Comparison of ENCODE assay signal across 30 mouse cellular contexts in genomic region chr2:131148353-131149253, GRCm38 (mm10). TPM values are rescaled to one million over a fixed set of nuclear protein-coding genes. Genes with fewer than 3 reads are reported as not detected.
DNase-seq lines count a peak whose midpoint lies in the region; ATAC-seq lines count a peak whose summit lies in the region.
"Had no signal": no experiment of that assay in that cellular context is flagged by ENCODE, and none has a peak within 500 bp of the region (broad histone marks: within the 10 kb centered on the region; RNA-seq: fewer than 3 reads in every experiment).

No protein-coding gene starts in this region.

- peaks cover 8% of the 10 kb centered on the region for H3K27me3 ChIP-seq in heart, embryonic 10.5 days (ENCODE audit: insufficient read depth, poor library complexity, severe bottlenecking)
- no peaks in the 10 kb centered on the region for H3K27me3 ChIP-seq in limb, embryonic 11.5 days (ENCODE audit: control insufficient read depth, insufficient read depth, low read length)
- no peaks in the 10 kb centered on the region for H3K27me3 ChIP-seq in limb, embryonic 10.5 days (ENCODE audit: low read depth, poor library complexity, severe bottlenecking)
- H3K27me3 ChIP-seq: forebrain, embryonic 15.5 days; hindbrain, embryonic 12.5 days; midbrain, embryonic 15.5 days; neural tube, embryonic 13.5 days had no signal

- WGBS in heart, embryonic 10.5 days: 79% methylated on average over 8 of the region's 8 CpGs
- 91% methylated on average over 8 of the region's 8 CpGs for WGBS in limb, embryonic 11.5 days
- 87% methylated on average over 8 of the region's 8 CpGs for WGBS in limb, embryonic 10.5 days

- H3K4me3 ChIP-seq in heart, embryonic 10.5 days: no peak overlapping the region
- no peak overlapping the region for H3K4me3 ChIP-seq in limb, embryonic 11.5 days (ENCODE audit: low read depth, low read length)
- H3K4me3 ChIP-seq in limb, embryonic 10.5 days: no peak overlapping the region
- H3K4me3 ChIP-seq: embryonic facial prominence, embryonic 10.5 days; forebrain, embryonic 15.5 days; hindbrain, embryonic 12.5 days; midbrain, embryonic 15.5 days; myocyte; neural tube, embryonic 13.5 days had no signal

- H3K4me1 ChIP-seq in heart, embryonic 10.5 days: peaks cover 44% of the 10 kb centered on the region
- H3K4me1 ChIP-seq in limb, embryonic 11.5 days (ENCODE audit: control insufficient read depth, insufficient read depth, low read length): 0 out of 2 replicates have a peak, but pooled peaks cover 2% of the 10 kb centered on the region
- H3K4me1 ChIP-seq in limb, embryonic 10.5 days: peaks cover 8% of the 10 kb centered on the region
- H3K4me1 ChIP-seq: forebrain, embryonic 15.5 days; hindbrain, embryonic 12.5 days; midbrain, embryonic 15.5 days; neural tube, embryonic 13.5 days had no signal

- H3K4me2 ChIP-seq in limb, embryonic 11.5 days (ENCODE audit: low read depth, severe bottlenecking): no peak overlapping the region
- H3K4me2 ChIP-seq: forebrain, embryonic 15.5 days; hindbrain, embryonic 12.5 days; midbrain, embryonic 15.5 days; neural tube, embryonic 13.5 days had no signal

- peak; percentile 35 for DNase-seq in adrenal gland, adult 2 months
- DNase-seq in adrenal gland, postnatal 4 days (ENCODE audit: low spot score in 2 of 2): no peak
- DNase-seq in heart, embryonic 10.5 days (ENCODE audit: low spot score): no peak
- no peak for DNase-seq in heart, adult 8-10 months (ENCODE audit: low spot score)
- DNase-seq in limb, embryonic 11.5 days (ENCODE audit: low spot score): no peak
- no peak for DNase-seq in limb, embryonic 10.5 days (ENCODE audit: low spot score)
- DNase-seq in adipocyte (ENCODE audit: low spot score): peak; percentile 86
- no peak for DNase-seq in right cerebral cortex, adult 2 months (ENCODE audit: low spot score in 2 of 2)
- DNase-seq: cerebellum, postnatal 10 days; gastrocnemius, postnatal 14 days; kidney, postnatal 4 days; retina, postnatal 1 day; thymus, postnatal 14 days had no signal

- H3K36me3 ChIP-seq in heart, embryonic 10.5 days: peaks cover 93% of the 10 kb centered on the region
- H3K36me3 ChIP-seq in limb, embryonic 11.5 days (ENCODE audit: control insufficient read depth, insufficient read depth, low read length): peaks cover 24% of the 10 kb centered on the region
- H3K36me3 ChIP-seq in limb, embryonic 10.5 days: peaks cover 98% of the 10 kb centered on the region

- no peak overlapping the region for H3K9ac ChIP-seq in limb, embryonic 11.5 days (ENCODE audit: low read length)
- H3K9ac ChIP-seq: forebrain, embryonic 15.5 days; hindbrain, embryonic 12.5 days; midbrain, embryonic 15.5 days; neural tube, embryonic 13.5 days had no signal

- H3K27ac ChIP-seq in heart, embryonic 10.5 days: peak overlapping the region; percentile 19; the same call in 1 of the 2 replicates
- 0 out of 2 replicates have a peak overlapping the region, but pooled peaks have one; percentile 15 for H3K27ac ChIP-seq in limb, embryonic 11.5 days (replicated peaks; ENCODE audit: low read depth, low read length)
- H3K27ac ChIP-seq in limb, embryonic 10.5 days: no peak overlapping the region
- H3K27ac ChIP-seq: embryonic facial prominence, embryonic 10.5 days; forebrain, embryonic 15.5 days; hindbrain, embryonic 12.5 days; macrophage; midbrain, embryonic 15.5 days; neural tube, embryonic 13.5 days had no signal

- no peaks in the 10 kb centered on the region for H3K9me3 ChIP-seq in heart, embryonic 10.5 days
- H3K9me3 ChIP-seq in limb, embryonic 11.5 days (ENCODE audit: control insufficient read depth, low read length): no peaks in the 10 kb centered on the region
- H3K9me3 ChIP-seq in limb, embryonic 10.5 days (replicated peaks): no peaks in the 10 kb centered on the region
- H3K9me3 ChIP-seq: embryonic facial prominence, embryonic 10.5 days; forebrain, embryonic 15.5 days; hindbrain, embryonic 12.5 days; midbrain, embryonic 15.5 days; neural tube, embryonic 13.5 days had no signal

- no peak for ATAC-seq in limb, embryonic 11.5 days (ENCODE audit: insufficient number of reproducible peaks, low FRiP score, low TSS enrichment, low read depth)
- ATAC-seq: forebrain, embryonic 15.5 days; intestine, postnatal 0 days; midbrain, embryonic 15.5 days had no signal

RNA-seq across cellular contexts. Expression of gene 1700037H04Rik, which starts 11.3 kb away (rescaled TPM):
- 100 to 1,000 TPM; 114 to 123 TPM for total RNA-seq in adrenal gland, adult 2 months (2021)
- 195 and 319 TPM in 2 replicates for polyA plus RNA-seq in adrenal gland, adult 2 months (2012; rRNA removed)
- total RNA-seq in adrenal gland, postnatal 4 days (2021): 10 to 100 TPM; 42.1 to 47.4 TPM
- polyA plus RNA-seq in heart, embryonic 10.5 days (2016; fragmentation: Nextera tagmentation; extraction: Ambion mirVana): 82.6 and 86.0 TPM in 2 replicates
- 10 to 100 TPM in 3 of 4 experiments, 1 to 10 TPM in 1; 9.7 to 12.1 (median 10.5) TPM for total RNA-seq in heart, adult 8-10 months (2022)
- 78.0 and 78.9 TPM in 2 replicates for polyA plus RNA-seq in limb, embryonic 11.5 days (2014; fragmentation: Nextera tagmentation; extraction: Ambion mirVana)
- 87.5 and 97.4 TPM in 2 replicates for polyA plus RNA-seq in limb, embryonic 10.5 days (2016; fragmentation: Nextera tagmentation; extraction: Ambion mirVana)

RNA-seq across cellular contexts. Expression of gene Gm11037, which starts 15.3 kb away (rescaled TPM):
- not detected for total RNA-seq in adrenal gland, adult 2 months (2021)
- polyA plus RNA-seq in adrenal gland, adult 2 months (2012; rRNA removed): not detected in 2 replicates
- not detected for total RNA-seq in adrenal gland, postnatal 4 days (2021)
- polyA plus RNA-seq in heart, embryonic 10.5 days (2016; fragmentation: Nextera tagmentation; extraction: Ambion mirVana): not detected in 2 replicates
- not detected for total RNA-seq in heart, adult 8-10 months (2022)
- polyA plus RNA-seq in limb, embryonic 11.5 days (2014; fragmentation: Nextera tagmentation; extraction: Ambion mirVana): not detected in 2 replicates
- not detected in 2 replicates for polyA plus RNA-seq in limb, embryonic 10.5 days (2016; fragmentation: Nextera tagmentation; extraction: Ambion mirVana)
- total RNA-seq: gastrocnemius, postnatal 14 days; heart, adult 18-20 months; left cerebral cortex, adult 18-20 months; left cerebral cortex, postnatal 25 days; liver, adult 2 months had no signal
- polyA plus RNA-seq: brain, embryonic 14.5 days; cortical plate, adult 2 months; embryonic facial prominence, embryonic 10.5 days; forebrain, embryonic 15.5 days; hindbrain, embryonic 12.5 days; intestine, postnatal 0 days; kidney, embryonic 14.5 days; liver, adult 2 months; lung, embryonic 16.5 days; macrophage; midbrain, embryonic 15.5 days; myocyte; neural tube, embryonic 13.5 days; spleen, adult 2 months had no signal

RNA-seq across cellular contexts. Expression of gene Hspa12b, which starts 21.5 kb away (rescaled TPM):
- 10 to 100 TPM in 1 of 2 experiments, 1 to 10 TPM in 1; 6.9 to 12.6 TPM for total RNA-seq in adrenal gland, adult 2 months (2021)
- 9.4 and 16.4 TPM in 2 replicates for polyA plus RNA-seq in adrenal gland, adult 2 months (2012; rRNA removed)
- 10 to 100 TPM; 20.7 to 23.0 TPM for total RNA-seq in adrenal gland, postnatal 4 days (2021)
- polyA plus RNA-seq in heart, embryonic 10.5 days (2016; fragmentation: Nextera tagmentation; extraction: Ambion mirVana): 10.0 and 10.8 TPM in 2 replicates
- 10 to 100 TPM; 21.5 to 33.7 (median 31.0) TPM for total RNA-seq in heart, adult 8-10 months (2022)
- polyA plus RNA-seq in limb, embryonic 11.5 days (2014; fragmentation: Nextera tagmentation; extraction: Ambion mirVana): 9.6 and 12.7 TPM in 2 replicates
- 14.8 and 19.7 TPM in 2 replicates for polyA plus RNA-seq in limb, embryonic 10.5 days (2016; fragmentation: Nextera tagmentation; extraction: Ambion mirVana)

RNA-seq across cellular contexts. Expression of gene Cenpb, which starts 31.3 kb away (rescaled TPM):
- total RNA-seq in adrenal gland, adult 2 months (2021): 10 to 100 TPM; 47.7 to 88.5 TPM
- 94.5 and 107 TPM in 2 replicates for polyA plus RNA-seq in adrenal gland, adult 2 months (2012; rRNA removed)
- total RNA-seq in adrenal gland, postnatal 4 days (2021): 10 to 100 TPM; 81.8 to 84.8 TPM
- polyA plus RNA-seq in heart, embryonic 10.5 days (2016; fragmentation: Nextera tagmentation; extraction: Ambion mirVana): 4.9 and 5.1 TPM in 2 replicates
- total RNA-seq in heart, adult 8-10 months (2022): 10 to 100 TPM; 89.5 to 93.4 (median 90.3) TPM
- polyA plus RNA-seq in limb, embryonic 11.5 days (2014; fragmentation: Nextera tagmentation; extraction: Ambion mirVana): 6.8 and 8.5 TPM in 2 replicates
- polyA plus RNA-seq in limb, embryonic 10.5 days (2016; fragmentation: Nextera tagmentation; extraction: Ambion mirVana): 7.7 and 8.9 TPM in 2 replicates

RNA-seq across cellular contexts. Expression of gene Cdc25b, which starts 38.1 kb away (rescaled TPM):
- total RNA-seq in adrenal gland, adult 2 months (2021): 1 to 10 TPM; 3.4 to 5.5 TPM
- polyA plus RNA-seq in adrenal gland, adult 2 months (2012; rRNA removed): 7.7 and 9.7 TPM in 2 replicates
- 10 to 100 TPM; 28.8 to 40.0 TPM for total RNA-seq in adrenal gland, postnatal 4 days (2021)
- polyA plus RNA-seq in heart, embryonic 10.5 days (2016; fragmentation: Nextera tagmentation; extraction: Ambion mirVana): 27.8 and 35.9 TPM in 2 replicates
- total RNA-seq in heart, adult 8-10 months (2022): 1 to 10 TPM; 4.3 to 4.9 (median 4.5) TPM
- polyA plus RNA-seq in limb, embryonic 11.5 days (2014; fragmentation: Nextera tagmentation; extraction: Ambion mirVana): 48.7 and 49.6 TPM in 2 replicates
- polyA plus RNA-seq in limb, embryonic 10.5 days (2016; fragmentation: Nextera tagmentation; extraction: Ambion mirVana): 40.8 and 47.4 TPM in 2 replicates

Comparison
In these comparisons a context has a peak if more than half of its experiments do, and no peak if none do; other contexts are left out.
1. DNase-seq: peak in adrenal gland, adult 2 months (single experiment) and adipocyte (single experiment); none in adrenal gland, postnatal 4 days (0 of 2), heart, embryonic 10.5 days (single experiment), heart, adult 8-10 months (single experiment), limb, embryonic 11.5 days (single experiment), limb, embryonic 10.5 days (single experiment) and right cerebral cortex, adult 2 months (0 of 2).